Mouse (Mus musculus): Measurements from ENCODE around the gene Atp2b4. TPM values are rescaled to one million over a fixed set of nuclear protein-coding genes. Genes with fewer than 3 reads are reported as not detected.
A peak's percentile ranks its signal among the peaks of the same experiment; 100 is the strongest.

Atp2b4 gene
- 63.6 and 107 TPM in 2 replicates for polyA plus RNA-seq (2012; rRNA removed)

- peak; percentile 58 for DNase-seq (ENCODE audit: low read depth)
Observed at GRCm38 (mm10) chr1:133800948-133801393, at the start of gene Atp2b4. Gene Atp2b4, minus strand, starts transcription at chr1:133801041.

DNA sequence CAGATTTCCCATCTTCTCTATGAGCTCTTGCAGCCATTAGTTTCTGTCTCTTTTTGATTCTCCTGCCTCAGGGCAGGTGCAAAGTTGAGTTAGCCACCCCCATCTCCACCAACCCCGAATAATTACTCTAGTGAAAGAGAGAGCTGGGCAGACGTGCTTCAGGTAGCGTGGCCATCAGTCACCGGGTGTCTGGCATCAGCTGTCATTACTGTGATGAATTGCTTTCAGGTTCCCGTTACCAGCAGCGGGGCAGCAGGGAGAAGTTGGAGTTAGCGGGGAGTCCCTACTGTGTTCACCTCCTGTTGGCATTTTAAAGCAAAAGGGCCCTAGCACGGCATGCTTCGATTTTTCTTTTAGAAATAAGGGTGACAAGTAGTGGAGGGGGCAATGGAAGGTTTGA lies 43.9 kb upstream of the Atp2b4 start:
- DNase-seq (ENCODE audit: low read depth), result no peak

- no peak for DNase-seq (ENCODE audit: low read depth)
Observed at GRCm38 (mm10) chr1:133843900-133844299, 43.1 kb upstream of the Atp2b4 start.

- DNase-seq (ENCODE audit: low read depth), result no peak
Observed at GRCm38 (mm10) chr1:133843370-133843769, 42.5 kb upstream of the Atp2b4 start.

- no peak for DNase-seq (ENCODE audit: low read depth)
Observed at GRCm38 (mm10) chr1:133842074-133842725, 41.4 kb upstream of the Atp2b4 start.

- no peak for DNase-seq (ENCODE audit: low read depth)
Observed at GRCm38 (mm10) chr1:133841171-133841926, 40.5 kb upstream of the Atp2b4 start.

DNA sequence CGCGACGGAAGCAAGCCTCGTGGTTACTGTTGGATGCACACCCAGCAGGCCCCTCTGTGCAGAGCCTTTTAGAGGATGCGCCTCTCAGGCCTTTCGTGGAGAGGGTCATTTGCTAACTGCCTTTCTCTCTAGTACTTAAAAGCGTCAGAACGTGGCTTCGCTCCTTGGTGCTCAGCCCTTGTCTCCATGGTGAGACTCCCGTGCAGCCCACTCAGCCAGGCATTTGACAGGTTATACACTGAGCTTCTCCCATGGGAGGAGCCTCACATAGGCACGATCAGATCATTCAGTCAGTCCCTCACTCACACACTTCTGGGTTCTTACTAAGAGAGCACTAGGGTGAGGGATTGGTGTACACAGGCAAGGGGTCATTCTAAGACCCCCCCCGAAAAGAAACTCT lies 39.7 kb upstream of the Atp2b4 start:
- DNase-seq (ENCODE audit: low read depth), result no peak

GRCm38 (mm10) chr1:133834309-133834708 lies 33.5 kb upstream of the Atp2b4 start:
- no peak for DNase-seq (ENCODE audit: low read depth)

- DNase-seq (ENCODE audit: low read depth), result no peak
Observed at GRCm38 (mm10) chr1:133832781-133833180, 31.9 kb upstream of the Atp2b4 start.

GRCm38 (mm10) chr1:133826193-133826592 lies 25.4 kb upstream of the Atp2b4 start:
- DNase-seq (ENCODE audit: low read depth), result no peak

DNA sequence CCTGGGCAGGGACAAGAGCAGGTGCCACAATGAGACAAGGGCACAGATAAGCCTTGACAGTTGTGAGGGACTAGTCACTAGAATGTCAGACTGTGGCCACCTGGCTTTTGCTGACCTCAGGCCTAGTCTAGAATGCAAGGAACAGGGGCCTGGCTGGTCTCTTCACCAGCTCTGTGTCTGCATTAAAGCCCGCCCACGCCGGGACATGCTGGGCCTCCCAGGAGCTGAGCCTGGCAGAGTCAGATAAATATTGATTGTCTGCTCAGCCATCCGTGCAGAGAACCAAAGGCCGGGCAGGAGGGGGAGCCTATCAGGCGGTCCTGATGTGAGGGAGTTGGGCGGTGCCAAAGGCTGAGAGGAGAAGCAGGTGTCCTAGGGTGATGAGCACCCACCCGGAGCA lies 24.7 kb upstream of the Atp2b4 start:
- no peak for DNase-seq (ENCODE audit: low read depth)

DNA sequence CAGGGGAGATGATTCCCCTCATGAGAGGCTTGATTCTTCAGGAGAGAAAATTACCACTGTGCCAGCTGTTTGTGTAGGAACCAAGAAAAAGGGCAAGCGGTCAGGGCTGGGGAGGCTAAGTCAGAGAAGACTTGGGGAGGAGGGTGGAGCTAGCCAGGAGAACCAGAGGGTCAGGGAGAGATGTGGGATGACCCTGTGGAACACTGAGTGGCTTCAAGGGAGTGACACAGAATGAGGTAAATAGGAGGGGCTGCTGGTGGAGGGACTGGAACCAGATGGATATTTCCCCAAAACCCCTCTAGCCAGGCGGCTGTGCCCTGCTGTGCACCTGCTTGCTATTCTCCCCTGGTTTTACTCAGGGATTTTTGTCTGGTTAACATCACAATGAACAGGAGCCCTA lies 24.3 kb upstream of the Atp2b4 start:
- no peak for DNase-seq (ENCODE audit: low read depth)

DNA sequence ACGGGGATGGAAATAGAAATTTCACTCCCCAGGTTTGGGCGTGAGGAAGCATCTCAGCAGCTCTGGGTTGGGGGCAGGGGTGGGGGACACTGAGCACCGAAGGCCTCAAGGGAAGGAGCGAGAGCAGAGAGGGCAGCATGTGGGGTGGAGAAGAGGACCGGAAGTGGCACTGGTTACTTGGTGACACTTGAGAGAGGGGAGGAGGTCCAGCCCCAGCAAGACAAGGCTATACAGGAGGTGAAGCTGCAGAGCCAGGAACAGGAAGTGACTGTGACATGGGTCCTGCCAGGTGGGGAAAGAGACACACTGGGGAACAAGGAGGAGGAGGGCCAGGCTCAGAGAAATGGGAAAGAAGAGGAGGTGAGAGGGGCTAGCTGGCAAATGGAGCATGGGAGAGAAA lies 20.3 kb upstream of the Atp2b4 start:
- no peak for DNase-seq (ENCODE audit: low read depth)

DNA sequence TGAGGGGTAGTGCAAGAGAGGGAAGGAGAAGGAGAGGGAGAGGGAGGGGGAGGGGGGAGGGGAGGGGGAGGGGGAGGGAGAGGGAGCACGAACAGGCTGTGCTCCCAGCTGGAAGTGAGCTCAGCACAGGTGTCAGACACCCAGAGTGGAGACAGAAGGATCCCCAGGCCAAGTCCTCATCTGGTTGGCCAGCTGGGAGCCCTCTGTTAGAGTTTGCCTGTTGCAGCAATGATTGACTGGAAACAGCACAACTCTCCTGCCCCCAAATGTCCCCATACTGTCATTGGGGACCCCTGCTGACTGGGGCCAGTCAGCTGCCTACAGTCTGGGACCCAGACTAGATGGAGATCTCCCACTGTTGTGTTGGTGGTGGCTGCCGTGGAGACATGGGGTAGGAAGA lies 19.3 kb upstream of the Atp2b4 start:
- DNase-seq (ENCODE audit: low read depth), result no peak

GRCm38 (mm10) chr1:133818531-133818930 lies 17.7 kb upstream of the Atp2b4 start:
- peak; percentile 46 for DNase-seq (ENCODE audit: low read depth)

GRCm38 (mm10) chr1:133815747-133816491 lies 15.1 kb upstream of the Atp2b4 start:
- no peak for DNase-seq (ENCODE audit: low read depth)

DNA sequence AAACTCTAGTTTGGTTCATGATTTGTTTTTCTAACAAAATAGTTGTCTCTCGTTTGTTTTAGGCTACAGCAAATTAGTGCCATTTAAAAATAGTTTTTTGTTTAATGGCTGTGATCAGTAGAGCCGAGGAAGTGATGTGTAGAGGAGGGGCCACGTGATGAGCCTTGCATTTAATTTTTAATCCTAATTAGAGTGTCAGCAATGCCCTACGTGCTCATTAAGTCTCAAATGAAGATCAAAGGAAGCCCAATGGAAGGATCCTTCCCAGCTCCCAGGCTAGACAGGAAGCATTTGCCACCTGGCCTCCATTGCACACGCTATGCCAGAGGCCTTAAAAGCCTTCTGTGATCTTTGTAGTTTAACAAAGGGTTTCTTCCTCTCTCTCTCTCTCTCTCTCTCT lies 8.5 kb upstream of the Atp2b4 start:
- no peak for DNase-seq (ENCODE audit: low read depth)

- no peak for DNase-seq (ENCODE audit: low read depth)
Observed at GRCm38 (mm10) chr1:133808020-133808419, 7.2 kb upstream of the Atp2b4 start.

DNA sequence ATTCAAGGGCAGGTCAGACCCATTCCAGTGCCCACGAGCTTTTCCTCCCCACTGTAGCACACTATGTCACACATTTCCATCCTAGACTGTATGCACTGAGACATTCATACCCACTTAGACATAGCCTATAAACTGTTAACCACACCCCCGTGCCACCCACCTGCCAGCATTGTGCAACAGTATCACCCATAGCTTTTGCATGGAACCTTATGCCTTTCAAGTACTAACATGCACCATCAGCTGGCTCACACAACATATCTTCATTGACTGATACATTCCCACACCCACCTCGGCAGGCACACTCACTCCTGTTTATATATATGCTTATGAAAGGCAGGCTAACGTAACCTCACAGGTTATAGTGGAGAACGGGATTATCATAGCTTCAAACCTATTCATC lies 902 bp upstream of the Atp2b4 start:
- DNase-seq (ENCODE audit: low read depth), result peak; percentile 83

DNA sequence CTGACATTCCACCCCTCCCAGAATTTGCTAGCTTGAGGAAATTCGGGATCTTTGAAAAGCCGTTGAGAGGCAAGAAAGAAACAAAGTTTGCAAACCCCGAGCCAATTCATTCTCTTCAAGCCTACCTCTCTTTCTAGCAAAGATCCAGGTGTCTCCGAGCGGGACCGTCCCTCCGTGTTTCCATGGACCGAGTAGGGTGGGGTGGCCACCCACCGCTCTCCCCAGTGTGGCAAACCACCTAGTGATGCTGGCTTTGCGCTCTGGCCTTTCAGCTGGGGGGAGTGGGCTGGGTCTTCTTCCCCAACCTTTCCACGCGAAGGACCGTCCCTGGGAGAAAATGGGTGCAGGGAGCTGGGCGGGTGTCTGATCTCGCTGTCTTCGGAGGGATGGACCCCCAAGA lies 329 bp downstream of the Atp2b4 start:
- DNase-seq (ENCODE audit: low read depth), result no peak

DNA sequence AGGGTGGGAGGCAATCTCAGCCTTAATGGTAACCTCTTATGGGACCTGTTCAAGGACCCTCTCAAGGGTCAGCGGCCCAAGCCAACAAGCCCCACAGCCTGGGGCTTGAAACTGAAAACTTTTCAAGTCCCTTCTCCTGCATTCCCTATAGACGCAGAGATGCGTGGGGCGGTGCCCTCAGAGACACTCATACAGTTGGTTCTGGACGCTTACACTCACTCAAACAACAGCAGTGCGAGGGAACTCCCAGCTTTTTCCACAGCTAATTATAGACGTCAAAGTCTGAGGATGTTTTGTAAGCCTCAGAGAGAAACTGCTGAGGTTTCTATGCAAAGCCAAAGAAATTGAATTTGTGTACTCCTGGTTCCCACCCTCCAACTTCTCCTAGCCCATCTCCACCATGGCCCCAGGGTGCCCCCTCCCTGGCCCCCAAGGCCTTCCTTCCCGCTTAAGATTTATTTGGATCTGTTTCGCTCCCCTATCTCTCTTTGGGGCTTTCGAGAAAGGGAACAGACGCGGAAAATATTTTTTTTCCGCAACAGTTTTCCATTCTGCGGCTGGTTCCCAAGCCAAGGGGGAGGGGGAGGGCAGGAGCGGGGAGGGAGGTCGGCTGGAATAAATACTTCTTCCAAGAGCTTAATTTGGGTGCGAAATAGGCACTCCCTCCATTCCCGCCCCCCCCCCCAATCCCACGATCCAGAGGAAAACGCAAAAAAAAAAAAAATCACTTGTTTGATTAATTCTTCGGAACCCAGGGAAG lies 975 bp downstream of the Atp2b4 start:
- no peak for DNase-seq (ENCODE audit: low read depth)
